Mouse (Mus musculus) limb, embryonic 14.5 days (tissue): ENCODE results near the gene Zbtb39. TPM values are rescaled to one million over a fixed set of nuclear protein-coding genes. Genes with fewer than 3 reads are reported as not detected.
A peak's percentile ranks its signal among the peaks of the same experiment; 100 is the strongest.

ENCODE experiments used
- ATAC-seq: fragments of 200-750 bp; cut with Nextera tagmentation; 2 replicates; pipeline ENCODE4 v1.8.0; 2017; ENCODE audit warnings: low read depth, moderate number of reproducible peaks, moderate TSS enrichment; ENCODE audit not compliant: low FRiP score
- DNase-seq: peaks from one replicate; pipeline ENCODE4 v3.0.0-alpha.2; 2015; ENCODE audit warnings: low spot score
- H3K27ac ChIP-seq: fragments of 300-500 bp; sonication (generic); replicated peaks from 2 replicates; pipeline ENCODE4 v1.5.1; 2014; ENCODE audit warnings: low read depth, mild to moderate bottlenecking, low read length, moderate library complexity, mixed read lengths
- H3K27me3 ChIP-seq: fragments of 300-500 bp; sonication (generic); 2 replicates; pipeline ENCODE4 v1.6.1; 2014; ENCODE audit warnings: low read length, mixed read lengths; ENCODE audit not compliant: control insufficient read depth, insufficient read depth
- H3K36me3 ChIP-seq: fragments of 300-500 bp; sonication (generic); 2 replicates; pipeline ENCODE4 v1.6.1; 2014; ENCODE audit warnings: mild to moderate bottlenecking, low read length, moderate library complexity, mixed read lengths; ENCODE audit not compliant: control insufficient read depth, insufficient read depth
- H3K4me1 ChIP-seq: fragments of 300-500 bp; sonication (generic); 2 replicates; pipeline ENCODE4 v1.6.1; 2014; ENCODE audit warnings: antibody characterized with exemption, low read length, mixed read lengths; ENCODE audit not compliant: control insufficient read depth, insufficient read depth
- H3K4me2 ChIP-seq: fragments of 300-500 bp; sonication (generic); replicated peaks from 2 replicates; pipeline ENCODE4 v1.6.1; 2014; ENCODE audit warnings: low read depth, mild to moderate bottlenecking, low read length, moderate library complexity; ENCODE audit not compliant: severe bottlenecking
- H3K4me3 ChIP-seq: fragments of 300-500 bp; sonication (generic); replicated peaks from 2 replicates; pipeline ENCODE4 v1.5.1; 2014; ENCODE audit warnings: low read length
- H3K9ac ChIP-seq: fragments of 300-500 bp; sonication (generic); 2 replicates; pipeline ENCODE4 v1.6.1; 2014; ENCODE audit warnings: mild to moderate bottlenecking, low read depth, low read length, moderate library complexity; ENCODE audit not compliant: severe bottlenecking
- H3K9me3 ChIP-seq: fragments of 300-500 bp; sonication (generic); 2 replicates; pipeline ENCODE4 v1.6.1; 2016; ENCODE audit warnings: low read length; ENCODE audit not compliant: control insufficient read depth
- POLR2A ChIP-seq: fragments of 200-500 bp; IDR thresholded peaks from 2 replicates; pipeline ENCODE4 v1.8.0; 2012; ENCODE audit warnings: inconsistent platforms, mild to moderate bottlenecking, moderate library complexity, borderline replicate concordance; ENCODE audit not compliant: insufficient read depth, insufficient read length; ENCODE audit errors: extremely low read depth
- WGBS: fragments of 180-500 bp; shearing (Covaris S2); extraction: QIAGEN DNeasy Blood & Tissue Kit; methylation state at CpG from one replicate; pipeline ENCODE4 v1.1.7; 2014; 5-methylcytosine and 5-hydroxymethylcytosine counted together
- polyA plus RNA-seq, 2 experiments: library from polyadenylated mRNA; depleted of rRNA in 1 of 2; stranded (reverse) in 1 of 2; unstranded in 1 of 2; fragments of >200 nt; fragmentation: Nextera tagmentation in 1 of 2; extraction: Ambion mirVana in 1 of 2; gene quantifications; 2 replicates each; pipeline versions ENCODE4 v1.2.1 to v1.2.3; 2012 to 2014

The Zbtb39 gene
- polyA plus RNA-seq (2012; rRNA removed) (10.7 and 12.5 TPM in 2 replicates), polyA plus RNA-seq (2014; fragmentation: Nextera tagmentation; extraction: Ambion mirVana) (4.2 and 4.4 TPM in 2 replicates)

- ATAC-seq (peak; percentile 85), DNase-seq (peak; percentile 72)
- Histone ChIP-seq H3K36me3 (peaks cover 28% of the 10 kb centered on the region), H3K27me3 (no peaks in the 10 kb centered on the region), H3K4me3 (peak within 1 kb of the TSS; percentile 90), H3K27ac (peak within 1 kb of the TSS; percentile 79), H3K9ac (peak within 1 kb of the TSS; percentile 98), H3K4me1 (peaks cover 10% of the 10 kb centered on the region), H3K9me3 (no peaks in the 10 kb centered on the region), H3K4me2 (peak within 1 kb of the TSS; percentile 78)
- WGBS: 2% methylated on average over 24 of the region's 61 CpGs
- 0 out of 2 replicates have a peak, but pooled peaks have one; percentile 50 for TF ChIP-seq POLR2A
Measured at GRCm38 (mm10) chr10:127739083-127739660, at the start of gene Zbtb39. Gene Zbtb39, plus strand, starts transcription at chr10:127739538.

GRCm38 (mm10) chr10:127691053-127691452 lies 48.3 kb upstream of the Zbtb39 start:
- peaks cover 48% of the 10 kb centered on the region for H3K36me3 ChIP-seq
- no peaks in the 10 kb centered on the region for H3K4me1 ChIP-seq
- H3K9me3 ChIP-seq: no peaks in the 10 kb centered on the region
- DNase-seq (no peak), ATAC-seq (no peak)
- no peak overlapping the region for H3K4me2 ChIP-seq
- H3K9ac ChIP-seq: no peak overlapping the region
- H3K4me3 ChIP-seq: no peak overlapping the region
- no peak overlapping the region for H3K27ac ChIP-seq
- no peak for TF ChIP-seq POLR2A
- WGBS: 23% methylated on average over 1 of the region's 1 CpGs
- no peaks in the 10 kb centered on the region for H3K27me3 ChIP-seq

- Histone ChIP-seq H3K4me2 (no peak overlapping the region), H3K27ac (no peak overlapping the region), H3K4me3 (no peak overlapping the region), H3K36me3 (peaks cover 65% of the 10 kb centered on the region), H3K9ac (no peak overlapping the region), H3K27me3 (no peaks in the 10 kb centered on the region), H3K4me1 (no peaks in the 10 kb centered on the region), H3K9me3 (no peaks in the 10 kb centered on the region)
- TF ChIP-seq POLR2A: no peak
- 49% methylated on average over 2 of the region's 2 CpGs for WGBS
- ATAC-seq (0 out of 2 replicates have a peak, but pooled peaks have one; percentile 30), DNase-seq (peak; percentile 59)
Measured at GRCm38 (mm10) chr10:127694636-127695035, 44.7 kb upstream of the Zbtb39 start.

DNA sequence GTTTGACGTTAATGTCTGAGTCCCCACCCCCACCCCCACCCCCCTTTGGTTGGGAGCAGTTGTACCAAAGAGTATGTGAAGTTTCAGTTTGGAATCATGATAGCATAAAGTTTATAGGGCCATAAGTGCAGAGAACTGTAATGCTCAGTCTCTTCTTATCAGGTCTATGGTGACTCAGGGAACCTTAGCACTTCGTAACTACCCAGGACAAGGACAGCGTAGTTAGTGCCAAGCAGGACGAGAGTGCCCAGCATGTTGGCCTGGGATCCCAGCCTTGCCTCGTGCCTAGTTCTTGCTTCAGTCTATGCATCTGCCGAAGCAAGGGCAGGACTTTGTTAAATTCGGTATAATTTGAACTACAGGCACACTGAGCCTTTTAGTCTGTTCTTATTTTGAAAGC lies 43.6 kb upstream of the Zbtb39 start:
- peaks cover 58% of the 10 kb centered on the region for H3K36me3 ChIP-seq
- H3K9me3 ChIP-seq: no peaks in the 10 kb centered on the region

GRCm38 (mm10) chr10:127698966-127699365 lies 40.4 kb upstream of the Zbtb39 start:
- H3K4me1 ChIP-seq: no peaks in the 10 kb centered on the region
- H3K4me3 ChIP-seq: no peak overlapping the region
- 89% methylated on average over 7 of the region's 7 CpGs for WGBS
- DNase-seq (no peak), ATAC-seq (no peak)
- no peak overlapping the region for H3K9ac ChIP-seq
- TF ChIP-seq POLR2A: no peak
- no peaks in the 10 kb centered on the region for H3K9me3 ChIP-seq
- H3K4me2 ChIP-seq: no peak overlapping the region
- no peaks in the 10 kb centered on the region for H3K27me3 ChIP-seq
- no peak overlapping the region for H3K27ac ChIP-seq
- peaks cover 41% of the 10 kb centered on the region for H3K36me3 ChIP-seq

More for the DNA sequence above, 43.6 kb upstream of the Zbtb39 start:
- H3K4me3 ChIP-seq: no peak overlapping the region
- TF ChIP-seq POLR2A: no peak
- no peaks in the 10 kb centered on the region for H3K27me3 ChIP-seq
- no peak overlapping the region for H3K9ac ChIP-seq
- H3K4me1 ChIP-seq: no peaks in the 10 kb centered on the region
- H3K27ac ChIP-seq: no peak overlapping the region
- no peak for ATAC-seq
- 92% methylated on average over 7 of the region's 7 CpGs for WGBS
- no peak for DNase-seq
- H3K4me2 ChIP-seq: no peak overlapping the region
